Mouse (Mus musculus) small intestine, adult 2 months (tissue): ENCODE data around the gene Cacna1e.

Experiments
- CTCF ChIP-seq: fragments of 200-500 bp; IDR thresholded peaks from 2 replicates; pipeline ENCODE4 v1.5.1; 2012; ENCODE audit warnings: low read depth, mild to moderate bottlenecking, control low read depth, inconsistent platforms, low read length, moderate library complexity, mixed read lengths; ENCODE audit not compliant: insufficient replicate concordance, insufficient read length; ENCODE audit errors: extremely low read depth
- POLR2A ChIP-seq: fragments of 200-500 bp; IDR thresholded peaks from 2 replicates; pipeline ENCODE4 v1.6.1; 2012; ENCODE audit warnings: low read depth, mild to moderate bottlenecking, control low read depth, inconsistent platforms, low read length, moderate library complexity

- TF ChIP-seq POLR2A (no peak), CTCF (no peak)
Observed at GRCm38 (mm10) chr1:154603781-154604180, 280.5 kb downstream of the Cacna1e start.
